Mouse (Mus musculus): ENCODE measurements at regions not wholly inside any gene's neighbourhood (a gene's known extent, or its start where the extent isn't known, plus 50 kb on each side); places are given as distances from the start of the nearest gene placed in this dataset.
A peak's percentile ranks its signal among the peaks of the same experiment; 100 is the strongest.

GRCm38 (mm10) chr4:131212711-131213110, 268.5 kb downstream of the Matn1 start:
- DNase-seq (ENCODE audit: low spot score): no peak

DNA sequence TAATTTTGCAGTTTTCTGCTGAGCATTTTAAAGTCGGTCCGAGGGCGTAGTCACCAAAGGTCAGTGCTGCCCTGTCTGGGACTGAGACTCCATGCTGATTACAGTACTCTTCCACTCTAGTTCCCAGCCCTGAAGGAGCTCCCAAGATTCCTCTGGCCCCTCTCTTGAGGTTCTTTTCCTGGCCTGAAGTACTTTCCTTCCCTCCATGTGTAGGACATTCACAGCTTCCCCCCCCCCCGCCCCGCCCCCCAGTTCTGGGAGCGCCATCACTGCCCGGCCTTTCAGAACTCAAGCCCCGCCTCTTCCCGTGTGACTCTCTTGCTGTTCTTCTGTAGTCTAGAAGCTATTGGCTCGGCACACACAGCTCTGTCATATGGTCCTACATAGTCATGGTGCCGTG, 271.5 kb downstream of the Matn1 start:
- no peak for DNase-seq (ENCODE audit: low spot score)

GRCm38 (mm10) chr4:131216361-131216760, 272.2 kb downstream of the Matn1 start:
- no peak for DNase-seq (ENCODE audit: low spot score)

GRCm38 (mm10) chr4:131217083-131217482, 272.9 kb downstream of the Matn1 start:
- no peak for DNase-seq (ENCODE audit: low spot score)

DNA sequence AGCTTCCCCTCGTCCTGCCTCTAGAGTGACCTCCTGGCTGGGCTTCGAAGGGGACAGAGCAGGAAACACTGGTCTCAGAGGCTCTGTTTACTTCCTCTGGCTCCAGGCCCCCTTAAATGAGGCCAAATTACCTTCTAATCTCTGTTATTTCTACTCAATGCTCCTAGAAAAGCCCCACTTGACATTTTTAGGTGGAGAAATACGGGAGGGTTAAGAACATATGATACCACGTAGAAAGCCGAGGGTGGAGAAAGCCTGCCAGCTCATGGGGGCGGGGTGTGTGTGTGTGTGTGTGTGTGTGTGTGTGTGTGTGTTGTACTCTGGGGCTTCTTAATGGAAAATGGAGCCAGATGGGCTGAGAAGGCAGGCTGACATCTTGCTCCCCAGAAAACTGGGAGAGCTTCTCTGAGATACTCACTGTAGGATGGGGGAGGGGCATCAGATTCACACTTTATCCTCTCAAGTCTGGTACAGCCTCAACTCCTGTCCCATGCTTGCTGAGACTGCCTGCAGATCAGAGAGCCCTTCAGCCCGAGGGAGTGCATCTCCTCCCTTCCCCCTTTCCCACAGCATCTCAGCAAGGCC, 273.5 kb downstream of the Matn1 start:
- DNase-seq (ENCODE audit: low spot score): no peak

DNA sequence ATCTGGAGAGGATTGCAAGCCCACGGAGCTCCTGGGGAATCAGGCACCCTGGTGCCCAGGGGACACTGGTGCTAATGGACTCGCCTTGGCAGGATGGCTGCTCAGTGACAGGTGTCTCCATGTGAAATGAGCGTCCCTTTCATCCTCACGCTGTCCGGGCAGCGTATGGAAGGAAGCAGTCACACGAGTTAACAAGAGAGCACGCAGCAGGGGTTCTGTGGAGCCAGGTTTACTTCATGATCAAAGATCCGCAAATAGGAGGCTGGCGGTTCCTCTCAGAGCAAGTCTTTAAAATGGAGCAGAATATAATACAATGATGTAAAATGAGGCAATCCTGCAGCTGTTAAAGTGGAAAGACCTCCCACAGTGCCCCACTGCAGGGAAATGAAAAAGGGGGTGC, 276.8 kb downstream of the Matn1 start:
- DNase-seq (ENCODE audit: low spot score): no peak

- DNase-seq (ENCODE audit: low spot score): no peak
Measured at GRCm38 (mm10) chr4:131230361-131230760, 286.2 kb downstream of the Matn1 start.

DNA sequence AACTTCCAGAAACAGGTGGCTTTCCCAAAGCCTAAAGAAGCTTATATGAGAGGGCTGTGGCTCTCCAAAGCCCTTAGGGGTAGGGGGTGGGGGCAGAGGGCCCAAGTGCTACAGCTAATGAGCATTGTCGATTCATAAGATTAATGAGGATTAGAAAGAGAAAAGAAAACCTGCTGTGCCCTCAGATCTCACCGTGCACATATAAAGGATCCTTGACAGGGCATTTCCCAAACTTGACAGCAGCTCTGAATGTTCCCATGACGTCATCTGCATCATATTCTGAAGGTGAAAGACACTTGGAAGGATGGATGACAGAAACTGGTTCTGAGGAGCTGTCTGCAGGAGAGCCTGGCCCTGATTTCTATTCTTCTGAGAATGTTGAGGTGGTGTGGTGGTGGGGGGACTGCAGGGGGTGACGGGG, 292.4 kb downstream of the Matn1 start:
- no peak for DNase-seq (ENCODE audit: low spot score)

- no peak for DNase-seq (ENCODE audit: low spot score)
Measured at GRCm38 (mm10) chr4:131238591-131238990, 294.4 kb downstream of the Matn1 start.

DNA sequence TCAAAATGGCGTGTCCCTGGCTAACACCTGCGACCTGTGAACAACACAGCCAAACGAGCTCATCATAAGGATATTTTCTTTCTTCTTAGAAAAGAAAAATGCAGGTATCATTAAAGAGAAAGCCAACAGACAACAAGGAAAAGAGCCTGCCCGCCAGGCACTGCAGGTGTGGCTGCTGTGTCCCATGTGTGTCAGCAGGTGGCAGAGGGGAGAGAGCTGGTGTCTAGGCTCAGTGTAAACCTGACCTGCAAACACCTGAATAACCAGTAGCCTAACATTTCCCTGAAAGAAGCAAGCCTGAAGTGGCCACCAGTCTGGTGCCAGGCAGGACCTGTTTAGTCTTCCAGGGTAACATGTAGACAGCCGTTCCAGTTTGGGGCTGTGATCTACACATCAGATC, 294.9 kb downstream of the Matn1 start:
- DNase-seq (ENCODE audit: low spot score): no peak

- no peak for DNase-seq (ENCODE audit: low spot score)
Measured at GRCm38 (mm10) chr4:131240457-131240856, 296.3 kb downstream of the Matn1 start.

- no peak for DNase-seq (ENCODE audit: low spot score)
Measured at GRCm38 (mm10) chr4:131242250-131242649, 298.1 kb downstream of the Matn1 start.

DNA sequence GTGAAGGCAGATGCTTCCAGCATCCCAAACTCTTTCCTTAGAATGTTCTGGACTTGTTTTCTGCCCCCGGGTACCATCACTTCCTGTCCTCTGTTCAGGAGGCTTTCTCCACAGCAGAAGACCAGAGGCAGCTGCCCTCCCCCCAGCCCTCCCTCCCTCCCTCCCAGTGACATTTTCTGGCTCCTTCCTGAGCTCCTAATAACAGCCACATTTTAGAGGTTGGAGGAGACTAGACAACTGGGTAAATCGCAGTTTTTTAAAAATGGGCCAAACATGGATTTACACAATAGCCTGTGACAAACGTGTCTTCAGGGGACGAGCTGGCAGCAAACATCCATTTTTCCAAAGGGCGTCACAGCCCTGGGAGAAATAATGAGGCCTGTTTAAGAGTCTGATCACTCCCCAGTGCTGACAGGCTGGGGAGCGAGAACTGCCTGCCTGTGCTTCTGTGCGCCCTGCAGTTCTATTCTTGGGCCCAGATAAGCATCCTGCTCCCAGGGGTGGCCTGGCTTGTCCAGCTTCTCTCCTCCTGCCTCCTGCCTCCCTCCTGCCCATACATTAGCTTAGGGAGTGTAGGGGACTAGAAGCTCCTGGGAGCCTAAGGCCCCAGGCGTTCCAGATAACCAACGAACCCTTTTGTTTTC, 299.7 kb downstream of the Matn1 start:
- no peak for DNase-seq (ENCODE audit: low spot score)

DNA sequence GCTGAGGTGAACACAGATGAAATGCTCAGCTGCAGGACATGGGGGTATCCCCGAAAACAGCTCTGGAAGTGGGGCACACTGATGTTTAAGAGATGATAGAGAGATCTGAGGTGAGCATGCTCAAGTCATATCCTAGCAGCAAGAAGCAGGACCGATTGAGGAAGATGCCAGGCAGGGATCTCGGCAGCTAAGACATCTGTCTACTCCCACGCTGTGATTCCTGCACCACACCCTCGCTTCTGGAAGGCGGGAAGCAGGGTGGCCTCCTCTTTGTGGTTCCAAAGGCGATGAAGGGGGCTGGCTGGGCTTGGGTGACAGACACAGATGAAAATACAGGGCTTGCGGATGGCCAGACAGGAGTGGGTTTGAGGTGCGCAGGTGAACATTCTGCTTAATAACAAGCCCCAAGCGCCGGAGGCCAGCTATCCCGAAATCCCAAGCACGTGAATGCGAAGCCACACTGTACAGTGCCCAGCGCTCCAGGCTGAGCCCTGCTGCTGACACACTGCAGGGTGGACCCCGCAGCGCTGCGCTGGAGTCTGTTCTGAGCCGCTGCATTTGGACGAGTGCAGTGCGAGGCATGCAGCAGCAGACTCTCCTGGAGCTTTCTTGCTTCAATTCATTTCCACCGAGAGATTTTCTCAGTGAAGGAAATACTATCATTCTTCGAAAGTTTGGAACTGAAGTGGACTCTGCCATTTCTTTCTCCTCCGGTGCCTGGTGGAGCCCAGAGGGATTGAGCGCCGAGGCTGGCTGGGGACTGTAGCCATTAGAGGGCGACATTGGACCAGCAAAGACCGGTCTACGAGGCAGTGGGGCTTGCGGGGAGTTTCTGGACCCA, 308.6 kb downstream of the Matn1 start:
- peak; percentile 63 for DNase-seq (ENCODE audit: low spot score)

GRCm38 (mm10) chr4:131253443-131253817, 309.2 kb downstream of the Matn1 start:
- no peak for DNase-seq (ENCODE audit: low spot score)

DNA sequence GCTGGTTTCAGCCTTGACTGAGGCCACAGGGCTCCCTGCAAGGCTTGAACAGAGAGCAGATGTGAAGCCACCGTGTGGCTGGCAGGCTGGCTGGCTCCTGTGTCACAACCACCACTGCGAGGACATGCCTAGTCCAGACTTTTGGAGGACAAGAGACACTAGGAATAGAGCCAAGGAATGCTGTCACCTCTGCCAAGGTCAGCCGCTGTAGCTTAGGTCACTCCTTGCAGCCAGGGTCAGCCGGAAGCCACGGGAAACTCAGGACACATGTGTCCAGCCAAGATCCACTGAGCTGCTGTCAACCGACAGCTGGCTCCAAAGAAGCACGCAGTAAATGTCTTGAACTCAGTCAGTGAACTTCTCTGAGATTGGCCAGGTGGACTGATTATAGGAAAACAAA, 310.1 kb downstream of the Matn1 start:
- DNase-seq (ENCODE audit: low spot score): no peak

GRCm38 (mm10) chr4:131254691-131255090, 310.5 kb downstream of the Matn1 start:
- no peak for DNase-seq (ENCODE audit: low spot score)

DNA sequence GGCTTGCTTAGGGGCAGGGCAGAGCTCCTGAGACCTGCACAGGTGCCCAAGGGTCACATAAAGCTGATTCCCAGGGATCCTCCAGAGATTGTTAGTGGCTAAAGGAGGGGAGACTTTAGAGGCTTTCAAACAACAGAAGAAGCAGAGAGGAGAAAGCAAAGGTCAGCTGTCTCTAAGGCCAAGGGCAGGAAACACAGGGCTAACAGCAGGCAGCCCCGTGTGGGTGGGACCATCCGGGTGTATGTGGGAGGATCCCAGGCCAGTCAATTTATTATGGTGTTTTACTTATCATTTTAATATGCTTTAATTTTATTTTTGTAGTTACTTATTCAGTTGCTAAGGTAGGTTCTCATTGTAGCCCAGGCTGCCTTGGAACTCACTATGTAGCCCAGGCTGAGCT, 317.1 kb downstream of the Matn1 start:
- no peak for DNase-seq (ENCODE audit: low spot score)

DNA sequence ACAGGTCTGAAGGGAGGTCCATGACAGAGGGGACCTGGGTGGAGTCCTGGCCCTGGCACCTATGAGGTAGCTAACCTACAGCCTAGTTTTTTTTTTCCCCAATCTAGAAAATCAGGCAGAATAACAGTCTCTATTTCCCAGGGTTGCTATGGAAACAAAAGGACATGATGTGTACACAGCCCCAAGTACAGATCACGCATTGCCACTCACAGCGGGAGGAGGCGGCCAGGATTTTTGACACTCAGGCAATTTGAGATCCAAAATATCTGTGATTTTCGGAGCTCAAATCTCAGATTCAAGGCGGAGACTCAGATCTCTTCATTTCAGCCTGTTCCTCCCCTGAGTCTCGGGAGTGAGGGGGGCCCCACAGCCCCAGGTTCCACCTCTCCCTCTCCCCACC, 318.7 kb downstream of the Matn1 start:
- DNase-seq (ENCODE audit: low spot score): no peak

DNA sequence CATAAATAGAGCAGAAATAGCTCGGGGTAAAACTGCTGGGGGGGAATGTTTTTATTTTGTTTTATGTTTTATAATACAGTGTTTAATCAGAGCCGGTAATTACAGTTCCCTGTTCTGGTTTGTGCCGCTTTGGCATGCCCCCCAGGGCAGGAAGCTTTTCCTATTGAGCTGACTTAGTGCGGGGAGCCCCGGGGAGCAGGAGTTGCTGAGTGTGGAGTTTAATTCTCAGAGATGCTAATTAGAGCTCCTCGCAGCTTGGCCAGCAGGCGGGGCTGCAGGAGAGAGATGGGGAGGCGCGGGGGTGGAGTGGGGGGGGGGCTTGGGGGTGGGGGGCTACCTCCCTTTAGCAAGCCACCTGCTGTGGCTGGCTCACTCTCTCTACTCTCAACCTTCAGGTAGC, 322.6 kb downstream of the Matn1 start:
- DNase-seq (ENCODE audit: low spot score): no peak

DNA sequence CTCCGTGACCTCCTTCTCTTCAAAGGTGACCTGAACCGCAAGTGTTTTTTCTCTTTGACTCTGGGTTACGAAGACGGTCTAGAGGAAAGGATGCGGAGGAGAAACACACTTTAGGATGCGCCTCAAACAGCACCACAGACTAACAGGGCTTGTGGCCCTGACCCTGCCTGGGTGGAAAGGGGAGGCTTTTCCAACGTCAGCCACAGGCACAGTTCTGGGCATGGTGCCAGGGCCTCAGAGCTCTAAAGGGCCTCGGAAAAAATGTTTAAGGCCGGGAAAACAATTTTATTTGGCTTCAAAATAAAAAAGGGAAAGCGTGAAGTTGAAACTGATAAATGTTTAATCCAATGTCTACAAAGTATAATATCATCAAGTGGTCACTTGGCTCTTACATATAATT, 323.6 kb downstream of the Matn1 start:
- DNase-seq (ENCODE audit: low spot score): no peak

GRCm38 (mm10) chr4:131270192-131270591, 326.0 kb downstream of the Matn1 start:
- DNase-seq (ENCODE audit: low spot score): no peak

DNA sequence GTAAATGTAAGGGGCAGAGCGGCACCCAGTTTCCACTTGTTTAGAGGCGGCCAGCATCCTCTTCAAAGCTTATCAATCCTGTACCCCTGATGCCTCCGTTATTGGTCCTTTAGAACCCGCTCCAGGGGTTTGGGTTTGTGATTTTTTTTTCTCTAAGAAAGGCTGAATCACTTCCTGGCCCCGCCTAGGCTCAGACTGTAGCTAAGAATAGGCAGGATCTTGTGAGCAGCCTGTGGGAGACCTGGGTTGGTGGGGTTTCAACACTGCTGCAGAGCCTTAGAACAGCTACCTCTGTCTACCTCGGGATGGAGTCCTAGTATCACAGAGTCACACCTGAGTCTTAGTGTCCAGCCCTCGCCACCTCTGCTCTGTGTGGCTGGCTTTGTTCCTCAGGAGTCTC, 327.9 kb downstream of the Matn1 start:
- DNase-seq (ENCODE audit: low spot score): no peak
